Mouse (Mus musculus) liver, adult 2 months (tissue): ENCODE results near the gene Cxcl13.

Experiments
- CTCF ChIP-seq: fragments of 200-500 bp; IDR thresholded peaks from 2 replicates; pipeline ENCODE4 v1.5.1; 2011; ENCODE audit warnings: low read depth, low read length, control low read depth
- POLR2A ChIP-seq: fragments of 200-500 bp; IDR thresholded peaks from 2 replicates; pipeline ENCODE4 v1.6.1; 2011; ENCODE audit warnings: low read length, control low read depth; ENCODE audit not compliant: insufficient read depth; ENCODE audit errors: extremely low read depth

GRCm38 (mm10) chr5:95924023-95924422, 32.7 kb upstream of the Cxcl13 start:
- no peak for TF ChIP-seq CTCF
- no peak for TF ChIP-seq POLR2A
